Mouse (Mus musculus): ENCODE data around the gene Dysf. TPM values are rescaled to one million over a fixed set of nuclear protein-coding genes. Genes with fewer than 3 reads are reported as not detected.

Dysf gene
- total RNA-seq, 2 experiments from 2014 or later, result 3.7 to 5.8 TPM

DNA sequence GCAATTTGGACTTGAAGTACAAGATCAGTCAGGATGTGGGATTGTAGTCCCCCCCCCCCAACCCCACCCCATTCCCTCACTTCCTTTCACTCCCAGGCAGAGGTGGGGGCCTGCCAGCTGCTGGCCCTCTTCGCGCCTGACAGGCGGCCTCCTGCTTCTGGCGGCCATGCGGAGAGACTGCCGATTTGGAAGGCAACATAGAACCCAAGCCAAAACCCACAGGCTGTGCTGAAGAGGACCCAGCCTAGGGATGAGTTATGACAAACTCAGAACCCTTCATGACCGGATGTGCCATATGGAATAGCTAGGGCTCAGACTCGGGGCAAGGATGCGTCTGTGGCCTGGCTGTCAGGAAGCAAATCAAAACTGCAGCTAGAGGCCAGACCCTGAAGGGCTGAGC is 134.1 kb downstream of the Dysf start:
- intact Hi-C loops (cut with DNase I), result no loop called here
- peak in 1 of 2 experiments; percentile 17 for DNase-seq (ENCODE audit: extremely low spot score in 1 of 2, low spot score in 2 of 2)

GRCm38 (mm10) chr6:84143328-84143727 is 134.9 kb downstream of the Dysf start:
- DNase-seq (ENCODE audit: extremely low spot score in 1 of 2, low spot score in 2 of 2), result no peak
- intact Hi-C loops (cut with DNase I), result no loop called here

- DNase-seq (ENCODE audit: extremely low spot score in 1 of 2, low spot score in 2 of 2), result no peak
- intact Hi-C loops (cut with DNase I), result no loop called here
Observed at GRCm38 (mm10) chr6:84144393-84144792, 136.0 kb downstream of the Dysf start.

DNA sequence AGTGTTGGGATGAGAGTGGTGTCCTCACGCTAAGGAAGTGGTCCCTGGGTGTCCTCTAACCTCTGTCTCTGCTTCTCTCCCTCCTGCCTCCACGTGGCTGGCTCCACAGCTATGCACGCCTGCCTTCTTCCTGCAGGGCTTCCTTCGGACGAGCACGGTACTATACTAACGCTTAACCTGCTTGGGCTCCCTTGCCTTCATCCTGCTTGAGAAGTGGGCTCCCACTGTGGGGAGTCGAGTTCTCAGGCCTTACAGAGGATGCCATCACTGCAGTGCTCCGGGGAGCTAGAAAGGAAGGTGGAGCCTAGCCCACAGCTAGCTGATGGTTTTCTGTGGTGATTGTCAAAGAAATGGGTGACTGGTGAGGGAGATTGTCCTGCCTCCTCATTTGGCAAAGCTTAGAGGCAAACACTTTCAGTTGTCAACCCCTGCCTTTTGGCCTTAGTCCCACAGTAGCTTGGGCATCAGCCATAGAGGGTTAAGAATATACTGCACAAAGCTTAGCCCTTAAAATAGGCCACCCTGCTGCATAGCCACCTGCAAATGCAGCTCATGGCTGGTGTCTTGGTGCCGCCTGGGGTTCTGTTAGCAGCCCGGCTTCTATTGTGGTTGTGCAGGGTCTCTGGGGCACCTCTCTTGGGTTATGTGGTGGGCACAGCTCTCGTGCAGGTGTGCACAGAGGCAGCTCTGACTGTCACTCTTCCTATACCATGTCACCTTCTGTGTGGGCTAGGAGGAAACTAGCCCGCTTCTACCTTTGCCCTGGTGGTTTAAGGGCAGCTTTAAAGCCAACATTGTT is 139.0 kb downstream of the Dysf start:
- intact Hi-C loops (cut with DNase I), result no loop called here
- no peak for DNase-seq (ENCODE audit: extremely low spot score in 1 of 2, low spot score in 2 of 2)

DNA sequence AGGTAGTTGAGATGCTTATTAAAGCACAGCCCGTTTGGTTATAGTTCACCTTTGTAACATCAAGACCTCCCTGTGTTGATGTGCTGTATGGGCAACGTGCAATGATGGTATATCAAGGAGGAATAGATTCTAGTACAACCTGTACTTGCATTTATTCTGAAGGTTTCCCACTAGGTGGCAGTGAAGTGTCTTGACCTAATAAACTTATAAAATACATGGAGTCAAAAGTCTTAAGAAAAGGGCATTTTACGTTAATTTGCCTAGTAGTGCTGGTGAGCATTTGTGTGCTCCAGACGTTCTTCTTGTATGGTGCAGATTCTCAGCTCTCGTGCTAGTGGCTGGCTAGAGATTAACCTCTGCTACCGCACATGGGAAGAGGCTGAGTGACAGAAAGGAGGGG is 140.1 kb downstream of the Dysf start:
- DNase-seq (ENCODE audit: extremely low spot score in 1 of 2, low spot score in 2 of 2), result no peak
- intact Hi-C loops (cut with DNase I), result no loop called here

DNA sequence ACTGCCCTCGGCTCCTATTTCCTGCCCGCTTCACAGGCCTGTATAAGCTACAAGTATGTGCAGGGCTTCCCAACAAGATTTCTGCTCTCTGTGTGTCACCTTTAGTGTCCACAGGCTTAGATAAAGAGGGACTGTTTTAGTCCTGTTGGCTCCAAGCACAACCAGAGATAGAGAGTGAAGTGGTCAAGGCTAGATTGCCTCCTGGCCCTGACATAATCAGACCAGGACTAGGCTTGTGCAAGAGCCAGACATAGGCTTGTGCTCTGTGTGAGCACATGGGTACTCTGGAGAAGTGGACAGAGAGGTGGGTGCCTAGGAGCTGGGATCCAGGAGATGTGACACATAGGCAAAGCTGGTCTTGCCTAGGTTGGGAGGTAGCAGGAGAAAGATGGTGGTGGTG is 146.1 kb downstream of the Dysf start:
- DNase-seq (ENCODE audit: extremely low spot score in 1 of 2, low spot score in 2 of 2), result no peak
- intact Hi-C loops (cut with DNase I), result no loop called here

GRCm38 (mm10) chr6:84155765-84156164 is 147.4 kb downstream of the Dysf start:
- DNase-seq (ENCODE audit: extremely low spot score in 1 of 2, low spot score in 2 of 2), result no peak
- intact Hi-C loops (cut with DNase I), result no loop called here

DNA sequence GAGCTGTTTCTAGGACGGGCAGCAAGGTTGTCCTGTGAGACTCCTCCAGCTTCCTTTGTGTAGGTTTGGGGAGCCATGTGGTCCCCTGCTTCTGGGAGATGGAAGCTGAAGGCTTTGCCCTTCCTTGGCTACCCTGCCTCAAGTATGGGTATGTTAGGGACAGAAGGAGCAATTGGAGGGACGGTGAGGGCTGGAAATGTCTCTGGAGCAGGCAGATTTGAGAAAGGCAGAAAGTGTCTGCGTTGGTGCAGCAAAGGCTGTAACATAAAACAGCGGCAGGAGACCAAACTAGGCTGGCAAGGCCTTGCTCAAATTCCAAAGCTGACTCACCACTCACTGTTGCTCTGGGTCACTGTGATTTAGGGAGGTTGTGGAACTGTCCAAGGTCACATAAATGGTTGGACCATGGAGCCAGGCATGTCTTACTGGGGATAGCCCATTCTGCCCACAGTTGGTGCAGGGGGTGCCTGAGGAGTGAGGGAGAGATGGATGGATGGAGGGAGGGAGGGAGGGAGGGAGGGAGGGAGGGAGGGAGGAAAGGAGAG is 148.2 kb downstream of the Dysf start:
- intact Hi-C loops (cut with DNase I), result no loop called here
- no peak for DNase-seq (ENCODE audit: extremely low spot score in 1 of 2, low spot score in 2 of 2)

DNA sequence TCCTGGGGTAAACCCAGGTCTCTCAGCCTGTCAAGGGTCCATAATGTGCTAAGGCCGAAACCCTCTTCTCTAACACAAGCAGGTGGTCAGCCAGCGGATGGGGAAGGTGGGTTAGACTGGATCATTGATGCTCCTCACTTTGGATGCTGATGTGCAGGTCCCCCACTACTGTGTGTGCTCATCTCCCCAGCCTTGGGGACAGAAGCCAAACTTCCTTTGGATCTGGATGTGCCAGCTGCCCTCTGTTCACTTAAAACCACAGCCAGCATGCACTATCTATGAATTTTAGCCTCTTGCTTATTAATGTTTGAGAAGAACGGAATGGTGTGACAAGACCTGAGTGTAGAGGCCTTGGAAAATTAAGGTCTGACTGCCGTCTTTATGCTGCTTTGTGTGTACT is 150.7 kb downstream of the Dysf start:
- intact Hi-C loops (cut with DNase I), result no loop called here
- DNase-seq (ENCODE audit: extremely low spot score in 1 of 2, low spot score in 2 of 2), result no peak

DNA sequence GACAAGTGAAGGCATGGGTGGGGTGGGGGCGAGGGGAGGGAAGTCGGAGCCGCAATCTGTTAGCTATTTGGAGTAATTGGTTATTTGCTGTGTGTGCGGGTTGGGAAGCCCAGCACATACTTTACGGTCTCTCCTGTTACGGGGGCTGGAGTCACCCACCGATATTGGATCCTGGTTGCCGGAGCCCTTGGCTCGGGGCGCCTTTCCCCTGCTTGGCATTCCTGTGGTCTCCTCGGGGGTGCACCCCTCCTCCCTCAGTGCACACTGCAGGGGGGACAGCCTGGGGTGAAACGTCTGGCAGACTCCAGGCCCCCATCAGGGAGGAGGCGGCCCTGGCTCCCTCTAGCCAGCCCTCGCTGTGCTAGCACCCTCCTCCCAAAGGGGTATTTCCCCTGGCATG is 159.2 kb downstream of the Dysf start:
- no peak for DNase-seq (ENCODE audit: extremely low spot score in 1 of 2, low spot score in 2 of 2)
- intact Hi-C loops (cut with DNase I), result no loop called here

DNA sequence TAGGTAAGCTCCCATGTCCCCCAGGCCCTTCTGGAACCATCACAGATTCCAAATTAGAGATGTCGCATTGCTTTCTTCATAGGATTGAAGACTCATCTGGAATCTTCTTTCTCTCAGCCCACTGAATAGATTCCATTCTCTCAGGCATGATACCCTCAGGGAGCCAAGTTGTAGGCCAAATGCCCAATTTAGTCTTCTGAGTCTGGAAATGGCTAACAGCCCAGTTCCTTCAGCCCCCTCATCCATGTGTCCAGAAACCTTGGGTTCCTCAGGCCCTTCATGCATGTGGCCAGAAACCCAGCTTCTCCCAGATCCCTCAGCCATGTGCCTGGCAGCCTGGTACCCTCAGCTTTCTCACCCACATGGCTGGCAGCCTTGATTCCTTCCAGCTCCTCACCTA is 160.2 kb downstream of the Dysf start:
- intact Hi-C loops (cut with DNase I), result no loop called here

DNA sequence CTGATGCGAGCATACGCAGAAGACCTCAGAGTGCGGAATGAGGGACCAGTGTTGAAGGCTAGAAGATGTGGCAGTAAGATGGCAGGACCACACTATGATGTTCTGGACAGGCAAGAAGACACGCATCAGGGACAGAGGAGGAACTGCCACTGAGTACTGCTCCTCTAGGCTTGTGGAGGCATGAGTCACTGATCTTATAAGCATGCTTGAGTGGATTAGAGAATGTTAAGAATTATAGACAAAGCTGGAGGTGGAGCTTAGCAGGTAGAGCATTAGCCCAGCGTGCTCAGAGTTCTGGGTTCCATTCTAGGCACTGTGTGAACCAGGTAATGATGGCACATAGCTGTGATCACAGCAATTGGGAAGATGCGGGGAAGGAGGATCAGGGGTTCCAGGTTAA is 165.2 kb downstream of the Dysf start:
- no peak for DNase-seq (ENCODE audit: extremely low spot score in 1 of 2, low spot score in 2 of 2)
- intact Hi-C loops (cut with DNase I), result no loop called here

More for the DNA sequence above, 160.2 kb downstream of the Dysf start:
- DNase-seq (ENCODE audit: extremely low spot score in 1 of 2, low spot score in 2 of 2), result no peak

DNA sequence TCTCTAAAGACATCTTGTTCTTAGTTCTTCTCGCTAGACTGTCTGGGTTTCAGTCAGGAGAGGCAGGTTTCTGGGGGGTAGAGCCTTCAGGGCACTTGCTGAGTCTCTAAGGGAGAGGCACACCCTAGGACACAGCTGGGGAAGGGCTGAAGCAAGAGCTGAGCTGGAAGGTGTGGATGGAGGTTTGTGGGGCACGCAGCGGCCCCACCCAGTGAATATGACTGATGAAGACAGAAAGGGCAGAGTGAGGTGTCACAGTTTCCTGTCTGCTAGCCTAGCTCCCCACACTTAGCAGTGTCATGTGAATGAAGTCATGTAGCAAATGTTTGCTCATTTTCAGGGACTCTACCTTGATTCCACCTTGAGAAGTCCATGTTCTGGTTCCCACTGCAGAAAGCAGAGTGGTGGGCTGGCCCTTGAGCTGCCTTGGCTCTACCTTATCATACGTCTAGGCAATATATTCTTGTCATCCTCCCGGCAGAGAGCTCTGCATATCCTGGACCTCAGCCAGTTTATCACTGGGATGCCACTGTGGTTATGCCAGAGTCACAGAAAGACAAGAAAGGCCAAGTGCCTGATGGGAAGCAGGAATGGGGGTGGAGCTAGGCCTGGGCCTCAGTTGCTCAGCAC is 170.5 kb downstream of the Dysf start:
- no peak for DNase-seq (ENCODE audit: extremely low spot score in 1 of 2, low spot score in 2 of 2)
- intact Hi-C loops (cut with DNase I), result no loop called here

DNA sequence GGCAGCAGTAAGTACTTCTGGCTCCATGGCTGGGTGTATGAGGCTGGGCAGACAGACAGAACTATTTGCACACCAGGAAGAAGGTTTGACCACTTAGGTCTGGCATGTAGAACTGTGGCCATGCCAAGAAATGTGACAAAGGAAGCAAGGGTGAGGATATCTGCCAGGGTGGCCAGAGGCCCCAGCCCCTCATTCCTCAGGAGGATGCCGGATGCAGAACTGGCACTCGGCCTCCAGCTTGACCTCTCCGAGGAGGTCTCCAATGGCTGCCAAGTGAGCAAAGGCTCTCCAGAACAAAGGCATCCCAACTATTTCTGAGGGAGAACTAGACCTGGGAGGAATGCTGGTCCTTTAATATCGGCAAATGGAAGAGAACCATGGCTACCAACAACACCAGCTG is 173.1 kb downstream of the Dysf start:
- intact Hi-C loops (cut with DNase I), result no loop called here

DNA sequence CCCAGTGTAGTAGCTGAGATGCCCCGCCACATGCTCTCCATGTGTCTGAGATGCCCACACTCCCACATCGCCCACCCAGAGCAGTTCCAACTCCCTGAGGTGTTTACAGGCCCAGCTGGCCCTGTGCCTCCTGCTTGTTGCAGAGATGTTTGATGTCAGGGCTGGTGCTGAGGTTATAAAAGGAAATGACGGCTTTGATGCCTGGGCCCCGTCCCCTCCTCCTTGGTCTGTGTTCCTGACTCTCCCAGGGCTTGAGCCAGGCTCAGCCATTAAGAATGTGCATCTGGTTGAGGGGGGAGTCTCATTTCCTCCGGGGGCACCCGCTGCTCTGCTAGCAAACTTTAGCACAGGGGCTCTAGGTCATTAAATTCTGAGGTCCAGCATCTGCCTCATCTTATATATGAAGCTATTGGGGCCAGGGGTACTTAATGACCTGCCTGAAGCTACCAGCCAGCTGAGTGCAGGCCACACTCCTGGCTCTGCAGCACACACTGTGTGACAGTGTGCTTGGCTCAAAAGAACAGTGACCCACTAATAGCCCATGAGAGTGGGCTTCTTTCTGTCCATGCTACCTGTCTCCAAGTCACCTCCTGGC is 183.4 kb downstream of the Dysf start:
- no peak for DNase-seq (ENCODE audit: extremely low spot score in 1 of 2, low spot score in 2 of 2)
- intact Hi-C loops (cut with DNase I), result no loop called here

More for the DNA sequence above, 173.1 kb downstream of the Dysf start:
- DNase-seq (ENCODE audit: extremely low spot score in 1 of 2, low spot score in 2 of 2), result no peak

GRCm38 (mm10) chr6:84196511-84196910 is 188.1 kb downstream of the Dysf start:
- DNase-seq (ENCODE audit: extremely low spot score in 1 of 2, low spot score in 2 of 2), result no peak
- intact Hi-C loops (cut with DNase I), result no loop called here

DNA sequence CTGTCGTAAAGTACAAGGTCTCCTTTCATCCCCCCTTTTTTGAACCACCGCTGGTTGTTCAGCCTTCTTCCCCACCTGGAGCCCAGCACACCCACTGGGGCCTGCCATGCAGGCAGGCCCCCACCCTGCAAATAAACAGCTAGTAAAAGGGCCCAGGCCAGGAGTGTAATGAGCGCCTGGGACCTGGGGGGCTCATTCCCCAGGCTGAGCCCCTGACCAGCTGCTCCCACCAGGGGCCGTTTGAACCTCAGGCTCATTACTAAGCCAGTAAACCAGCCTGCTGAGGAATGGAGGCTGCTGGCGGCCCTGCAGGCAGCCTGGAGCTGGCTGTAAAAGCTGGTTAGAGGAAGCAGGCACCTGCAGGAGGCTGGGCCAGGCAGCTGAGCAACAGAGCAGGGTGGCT is 189.4 kb downstream of the Dysf start:
- intact Hi-C loops (cut with DNase I), result no loop called here
- DNase-seq (ENCODE audit: extremely low spot score in 1 of 2, low spot score in 2 of 2), result no peak

GRCm38 (mm10) chr6:84201721-84202490 is 193.5 kb downstream of the Dysf start:
- intact Hi-C loops (cut with DNase I), result no loop called here

GRCm38 (mm10) chr6:84205611-84206010 is 197.2 kb downstream of the Dysf start:
- intact Hi-C loops (cut with DNase I), result no loop called here

More at GRCm38 (mm10) chr6:84201721-84202490, 193.5 kb downstream of the Dysf start:
- DNase-seq (ENCODE audit: extremely low spot score in 1 of 2, low spot score in 2 of 2), result no peak

More at GRCm38 (mm10) chr6:84205611-84206010, 197.2 kb downstream of the Dysf start:
- DNase-seq (ENCODE audit: extremely low spot score in 1 of 2, low spot score in 2 of 2), result no peak
